Comparison of ENCODE assay signal across 11 mouse cellular contexts in genomic region chr15:91314402-91315318, GRCm38 (mm10).
DNase-seq lines count a peak whose midpoint lies in the region; TF ChIP-seq lines count a peak whose summit lies in the region.
"Had no signal": no experiment of that assay in that cellular context is flagged by ENCODE, and none has a peak within 500 bp of the region (broad histone marks: within the 10 kb centered on the region; RNA-seq: fewer than 3 reads in every experiment).

No protein-coding gene starts in this region.

- TF ChIP-seq POLR2A in kidney, adult 2 months (IDR thresholded peaks at IDR 0.05; ENCODE audit: low read depth, low read length) = no peak

- 69% methylated on average over 19 of the region's 19 CpGs for WGBS in kidney, adult 2 months

- H3K4me1 ChIP-seq in kidney, adult 2 months (ENCODE audit: control insufficient read depth, insufficient read depth, low read length) = peaks cover 5% of the 10 kb centered on the region; the same call in 1 of the 2 replicates

- no peak overlapping the region for H3K27ac ChIP-seq in kidney, adult 2 months (ENCODE audit: insufficient read depth, low read depth, low read length)
- peak overlapping the region; percentile 79 for H3K27ac ChIP-seq in layer of hippocampus, adult 2 months

- DNase-seq in kidney, adult 2 months = peak; percentile 17
- no peak for DNase-seq in kidney, adult 11 months
- DNase-seq in right cerebral cortex, postnatal 10 days (ENCODE audit: low spot score in 2 of 2) = peak; percentile 36 to 47
- no peak for DNase-seq in right cerebral cortex, postnatal 4 days
- DNase-seq in layer of hippocampus, adult 2 months (ENCODE audit: low spot score in 2 of 2) = peak; percentile 20 to 26
- DNase-seq in adipocyte (ENCODE audit: low spot score) = no peak
- DNase-seq in yolk sac, embryonic 10.5 days (ENCODE audit: low spot score) = no peak
- DNase-seq: adrenal gland, adult 8-10 months; cerebellum, postnatal 14 days; lung, postnatal 14 days had no signal

- no peak overlapping the region for H3K4me3 ChIP-seq in kidney, adult 2 months (ENCODE audit: insufficient read depth, low read depth, low read length)
- peak overlapping the region; percentile 23; the same call in 1 of the 2 replicates for H3K4me3 ChIP-seq in layer of hippocampus, adult 2 months

- no peaks in the 10 kb centered on the region for H3K27me3 ChIP-seq in kidney, adult 2 months (replicated peaks; ENCODE audit: control insufficient read depth, insufficient read depth, low read length)

- H3K36me3 ChIP-seq in kidney, adult 2 months (ENCODE audit: control insufficient read depth, insufficient read depth, low read length) = no peaks in the 10 kb centered on the region
- H3K36me3 ChIP-seq: G1E had no signal

- no peak for TF ChIP-seq CTCF in kidney, adult 2 months (conservative IDR thresholded peaks at IDR 0.05; ENCODE audit: insufficient read depth, insufficient read length, low read depth, low read length)
- TF ChIP-seq CTCF in layer of hippocampus, adult 2 months (conservative IDR thresholded peaks at IDR 0.05) = no peak

Comparison
In these comparisons a context has a peak if more than half of its experiments do, and no peak if none do; other contexts are left out.
1. DNase-seq: peak in kidney, adult 2 months (single experiment), right cerebral cortex, postnatal 10 days (2 of 2) and layer of hippocampus, adult 2 months (2 of 2); none in kidney, adult 11 months (single experiment), right cerebral cortex, postnatal 4 days (single experiment), adipocyte (single experiment) and yolk sac, embryonic 10.5 days (single experiment).